ENCODE assay signal across 8 mouse cellular contexts in genomic region chr11:84068191-84069033, GRCm38 (mm10). TPM values are rescaled to one million over a fixed set of nuclear protein-coding genes. Genes with fewer than 3 reads are reported as not detected.
DNase-seq lines count a peak whose midpoint lies in the region; ATAC-seq and TF ChIP-seq lines count a peak whose summit lies in the region.

No protein-coding gene starts in this region.

- H3K9me3 ChIP-seq in forebrain, embryonic 11.5 days (ENCODE audit: control insufficient read depth, low read length): no peaks in the 10 kb centered on the region
- H3K9me3 ChIP-seq in hindbrain, embryonic 10.5 days: no peaks in the 10 kb centered on the region

- peak overlapping the region; percentile 84 for H3K4me2 ChIP-seq in forebrain, embryonic 11.5 days (ENCODE audit: low read depth, low read length, severe bottlenecking)

- WGBS in bone marrow, adult 2 months: 3% methylated on average over 63 of the region's 63 CpGs
- 2% methylated on average over 60 of the region's 63 CpGs for WGBS in forebrain, embryonic 11.5 days
- WGBS in hindbrain, embryonic 10.5 days: 3% methylated on average over 63 of the region's 63 CpGs

- DNase-seq in frontal cortex, postnatal 10 days (ENCODE audit: low spot score in 2 of 2): no peak
- peak; percentile 80 for DNase-seq in forebrain, embryonic 11.5 days (ENCODE audit: low spot score)
- DNase-seq in hindbrain, embryonic 10.5 days (ENCODE audit: low spot score): peak; percentile 57
- peak; percentile 66 to 76 for DNase-seq in left cerebral cortex, postnatal 36 days (ENCODE audit: low spot score in 2 of 2)
- DNase-seq in spleen, postnatal 10 days (ENCODE audit: low spot score in 2 of 2): peak; percentile 10 to 38

- ATAC-seq in frontal cortex, adult (ENCODE audit: low TSS enrichment): peak; percentile 11
- ATAC-seq in forebrain, embryonic 11.5 days (replicated peaks; ENCODE audit: low FRiP score): peak; percentile 74
- ATAC-seq in megakaryocyte progenitor cell, adult 5-6 weeks (replicated peaks; ENCODE audit: poor library complexity): peak; percentile 51; the same call in 1 of the 2 replicates

- H3K36me3 ChIP-seq in forebrain, embryonic 11.5 days (ENCODE audit: control insufficient read depth, insufficient read depth, low read length): no peaks in the 10 kb centered on the region
- no peaks in the 10 kb centered on the region for H3K36me3 ChIP-seq in hindbrain, embryonic 10.5 days

- TF ChIP-seq POLR2A in bone marrow, adult 2 months (IDR thresholded peaks at IDR 0.05; ENCODE audit: borderline replicate concordance, control insufficient read depth, low read depth, low read length): no peak

- H3K4me3 ChIP-seq in bone marrow, adult 2 months (replicated peaks; ENCODE audit: control insufficient read depth, low read depth, low read length): peak overlapping the region; percentile 25
- peak overlapping the region; percentile 66 for H3K4me3 ChIP-seq in forebrain, embryonic 11.5 days (ENCODE audit: low read depth, low read length)
- peak overlapping the region; percentile 72 for H3K4me3 ChIP-seq in hindbrain, embryonic 10.5 days

- intact Hi-C loops in left cerebral cortex, postnatal 36 days (cut with DNase I): loop anchor here (1.0 to 5.0 kb wide), 2 partner anchors 61 to 101 kb away; partner anchors contain the start of genes Acaca and Tada2a

- no peak overlapping the region for H3K27ac ChIP-seq in bone marrow, adult 2 months (ENCODE audit: control insufficient read depth, insufficient read depth, low read depth, low read length, poor library complexity)
- H3K27ac ChIP-seq in forebrain, embryonic 11.5 days (ENCODE audit: low read depth, low read length): no peak overlapping the region
- H3K27ac ChIP-seq in hindbrain, embryonic 10.5 days: peak overlapping the region; percentile 86

- peaks cover 12% of the 10 kb centered on the region for H3K27me3 ChIP-seq in forebrain, embryonic 11.5 days (ENCODE audit: control insufficient read depth, insufficient read depth, low read length)
- peaks cover 57% of the 10 kb centered on the region for H3K27me3 ChIP-seq in hindbrain, embryonic 10.5 days (ENCODE audit: insufficient read depth, poor library complexity, severe bottlenecking)

- H3K9ac ChIP-seq in forebrain, embryonic 11.5 days (ENCODE audit: low read length): peak overlapping the region; percentile 83

- TF ChIP-seq CTCF in bone marrow, adult 2 months (IDR thresholded peaks at IDR 0.05; ENCODE audit: control insufficient read depth, insufficient read depth, low read length): no peak

- H3K4me1 ChIP-seq in bone marrow, adult 2 months (ENCODE audit: control insufficient read depth, insufficient read depth, low read length): no peaks in the 10 kb centered on the region
- H3K4me1 ChIP-seq in forebrain, embryonic 11.5 days (replicated peaks; ENCODE audit: control insufficient read depth, insufficient read depth, low read length): peaks cover 10% of the 10 kb centered on the region
- peaks cover 40% of the 10 kb centered on the region for H3K4me1 ChIP-seq in hindbrain, embryonic 10.5 days (replicated peaks)

RNA-seq across cellular contexts. Expression of gene Dusp14, which starts 0.6 kb away (rescaled TPM):
- 3.1 TPM in 1 of 2 replicates, not detected in the other for polyA plus RNA-seq in bone marrow, adult 2 months (2011; ENCODE audit: insufficient read depth, insufficient read length, low replicate concordance, missing spikeins)
- polyA plus RNA-seq in forebrain, embryonic 11.5 days (2014; fragmentation: Nextera tagmentation; extraction: Ambion mirVana): 12.8 and 17.8 TPM in 2 replicates
- polyA plus RNA-seq in hindbrain, embryonic 10.5 days (2016; fragmentation: Nextera tagmentation; extraction: Ambion mirVana): 11.0 and 13.3 TPM in 2 replicates
- 10 to 100 TPM; 77.9 to 79.3 TPM for total RNA-seq in left cerebral cortex, postnatal 36 days (2021)
- not detected in 2 replicates for total RNA-seq in megakaryocyte progenitor cell, adult 5-6 weeks (2015)
- total RNA-seq in megakaryocyte progenitor cell, adult 5-6 weeks (2017): not detected in 2 replicates

Comparison
In these comparisons a context has a peak if more than half of its experiments do, and no peak if none do; other contexts are left out.
1. ATAC-seq: peak in every context shown above with its lines; median percentile 74 in forebrain, embryonic 11.5 days; 51 in megakaryocyte progenitor cell, adult 5-6 weeks; 11 in frontal cortex, adult.
2. DNase-seq: peak in forebrain, embryonic 11.5 days (single experiment), hindbrain, embryonic 10.5 days (single experiment), left cerebral cortex, postnatal 36 days (2 of 2) and spleen, postnatal 10 days (2 of 2); none in frontal cortex, postnatal 10 days (0 of 2).
3. Peak in every context shown above with its lines, with median percentiles within 50 percentile points of each other: H3K4me3 ChIP-seq.